Mouse (Mus musculus): ENCODE measurements around the gene Il2rg.
A peak's percentile ranks its signal among the peaks of the same experiment; 100 is the strongest.

Gene Il2rg

DNA sequence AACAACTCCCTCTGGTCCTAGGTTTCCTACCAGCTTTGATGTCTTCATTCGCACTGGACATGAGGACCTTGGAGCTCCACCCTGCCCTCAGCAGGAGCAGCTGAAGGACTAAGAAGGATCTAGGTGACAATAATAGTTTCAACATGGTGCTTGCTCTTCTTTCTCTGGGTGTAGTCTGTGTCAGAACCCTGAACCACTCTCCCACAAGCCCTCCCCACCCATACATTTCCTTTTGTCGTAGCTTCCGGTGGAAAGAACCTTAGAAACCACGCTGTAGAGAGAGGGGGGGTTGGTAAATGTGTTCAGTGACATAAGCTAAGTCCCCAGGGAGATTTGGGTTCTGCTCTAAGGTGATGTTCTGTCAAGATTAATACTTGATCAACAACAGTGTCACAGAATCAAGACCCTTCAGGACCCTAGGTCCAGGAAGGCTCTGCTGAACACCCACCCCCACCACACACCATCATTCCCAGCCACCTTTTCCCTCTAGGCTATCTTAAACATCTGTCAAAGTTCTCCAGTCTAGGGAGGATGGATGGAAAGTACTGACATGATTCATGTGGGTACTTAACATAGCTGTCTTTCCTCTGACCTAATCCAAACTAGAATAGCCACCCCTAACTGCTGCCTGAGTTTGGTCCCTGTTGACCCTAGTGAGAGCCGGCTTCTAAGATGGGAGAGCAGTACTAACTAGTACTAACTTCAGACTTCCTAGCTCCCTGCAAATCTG, at the start of gene Il2rg:
Il2rg (minus strand) TSS at position 231 of the 730 bp plus-strand sequence.
- peak; percentile 58 for DNase-seq

DNA sequence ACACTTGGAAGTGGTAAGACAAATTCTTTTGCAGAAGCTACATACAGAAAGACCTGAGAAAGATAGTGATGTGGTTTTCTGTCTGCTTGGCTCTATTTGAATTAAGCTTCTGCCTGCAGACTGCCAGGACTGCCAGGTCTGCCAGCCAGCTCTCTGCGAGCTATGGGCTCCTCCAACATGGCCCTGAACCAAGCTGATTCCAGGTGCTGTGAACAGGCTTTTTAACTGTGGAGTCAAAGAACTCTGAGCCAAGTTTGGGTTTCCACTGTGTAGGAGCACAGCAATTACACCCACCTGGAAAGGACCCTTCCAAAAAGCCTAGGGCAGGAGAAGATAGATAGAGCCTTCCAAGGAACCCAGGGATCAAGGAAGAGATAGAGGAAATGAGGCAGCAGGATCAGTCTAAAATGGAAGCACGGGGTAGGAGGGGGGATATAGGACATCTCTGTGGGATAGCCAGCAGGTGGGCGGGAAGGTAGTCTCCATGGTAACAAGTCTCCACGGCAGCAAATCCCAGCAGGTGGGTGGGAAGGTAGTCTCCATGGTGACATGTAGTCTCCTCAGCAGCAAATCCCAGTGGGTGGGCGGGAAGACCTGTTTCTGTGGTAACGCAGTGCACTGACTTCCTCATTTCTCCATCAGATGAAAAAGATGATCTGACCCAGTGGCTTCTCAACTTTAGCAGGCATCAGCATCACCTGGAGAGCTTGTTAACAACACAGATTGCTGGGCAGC, 45.7 kb upstream of the Il2rg start:
- DNase-seq: no peak

DNA sequence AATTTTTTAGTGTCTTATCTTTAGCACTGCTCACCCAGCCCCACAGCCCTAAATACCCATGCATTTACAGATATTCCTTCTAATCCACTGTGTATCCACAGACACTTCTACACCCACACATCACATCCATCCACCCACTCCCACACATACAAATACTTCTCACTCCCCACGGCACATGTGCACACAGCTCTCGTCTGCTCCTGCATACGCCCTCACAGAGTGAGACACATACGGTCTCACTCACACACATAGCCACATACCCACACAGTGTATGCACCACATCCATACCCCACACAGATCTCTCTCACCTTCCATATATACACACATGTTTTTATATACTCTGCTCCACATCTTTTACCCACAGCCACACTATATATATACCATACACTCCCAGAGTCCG, 41.2 kb upstream of the Il2rg start:
- DNase-seq: no peak

DNA sequence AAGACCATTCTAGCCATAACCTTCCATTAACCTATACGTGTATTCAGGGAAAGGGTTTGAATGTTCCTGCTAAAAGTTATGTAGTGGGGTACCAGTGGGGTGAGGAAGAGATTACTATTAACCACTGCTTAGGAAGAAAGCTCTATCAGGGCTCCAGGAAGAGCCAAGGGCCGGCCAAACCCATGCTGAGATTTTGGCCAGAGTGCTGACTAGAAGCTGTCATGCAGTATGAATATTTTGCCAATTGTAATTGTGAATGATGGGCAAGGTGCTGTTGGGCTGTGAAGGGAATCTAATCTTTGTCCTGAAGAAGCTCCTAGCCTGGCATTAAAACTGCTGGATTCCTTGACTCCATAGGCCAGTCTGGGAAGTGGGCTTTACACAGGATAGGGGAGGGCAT, 36.6 kb upstream of the Il2rg start:
- DNase-seq: no peak

DNA sequence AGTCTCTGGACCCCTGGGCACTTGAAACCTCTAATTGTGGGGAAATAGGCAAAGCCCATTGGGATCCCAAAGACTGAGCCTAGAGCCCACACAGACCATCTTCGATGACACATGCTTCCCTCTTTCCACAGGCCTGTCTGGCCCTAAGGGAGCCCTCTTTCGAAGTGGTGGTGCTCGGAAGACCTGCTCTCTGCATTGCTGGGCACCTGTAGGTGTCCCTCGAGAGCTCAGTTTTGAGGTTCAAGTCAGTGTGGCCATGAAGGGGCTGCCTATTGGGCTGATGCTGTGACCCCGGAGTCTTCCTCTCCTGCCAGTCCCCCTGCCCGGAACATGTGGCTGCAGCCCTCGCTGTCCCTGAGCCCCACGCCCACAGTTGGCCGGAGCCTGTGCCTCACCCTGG, 33.6 kb upstream of the Il2rg start:
- DNase-seq: no peak

DNA sequence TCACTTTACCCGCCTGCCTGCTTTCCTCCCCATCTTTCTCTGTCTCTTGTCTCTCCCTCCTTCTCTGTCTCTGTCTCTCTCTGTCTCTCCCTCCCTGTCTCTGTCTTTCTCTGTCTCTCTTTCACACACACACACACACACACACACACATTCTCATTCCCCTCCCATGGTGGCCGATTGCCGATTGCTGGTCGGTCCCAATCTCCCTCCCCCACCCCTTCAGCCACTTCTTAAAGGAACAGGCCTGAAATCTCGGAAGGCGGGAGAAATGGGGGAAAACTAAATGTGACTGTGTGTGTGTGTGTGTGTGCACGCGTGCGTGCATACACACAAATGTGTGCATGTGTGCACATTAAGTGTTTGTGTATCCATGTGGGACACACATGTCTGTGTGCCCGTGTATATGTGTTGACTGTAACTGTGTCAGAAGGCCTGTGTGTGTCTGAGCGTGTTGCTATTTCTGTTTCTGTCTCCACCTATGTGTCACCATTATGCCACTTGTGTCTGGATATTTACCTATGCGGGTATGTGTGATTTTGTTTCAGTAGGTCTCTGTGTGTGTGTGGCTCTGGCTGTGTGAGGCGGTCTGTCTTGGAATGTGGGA, 32.5 kb upstream of the Il2rg start:
- no peak for DNase-seq

DNA sequence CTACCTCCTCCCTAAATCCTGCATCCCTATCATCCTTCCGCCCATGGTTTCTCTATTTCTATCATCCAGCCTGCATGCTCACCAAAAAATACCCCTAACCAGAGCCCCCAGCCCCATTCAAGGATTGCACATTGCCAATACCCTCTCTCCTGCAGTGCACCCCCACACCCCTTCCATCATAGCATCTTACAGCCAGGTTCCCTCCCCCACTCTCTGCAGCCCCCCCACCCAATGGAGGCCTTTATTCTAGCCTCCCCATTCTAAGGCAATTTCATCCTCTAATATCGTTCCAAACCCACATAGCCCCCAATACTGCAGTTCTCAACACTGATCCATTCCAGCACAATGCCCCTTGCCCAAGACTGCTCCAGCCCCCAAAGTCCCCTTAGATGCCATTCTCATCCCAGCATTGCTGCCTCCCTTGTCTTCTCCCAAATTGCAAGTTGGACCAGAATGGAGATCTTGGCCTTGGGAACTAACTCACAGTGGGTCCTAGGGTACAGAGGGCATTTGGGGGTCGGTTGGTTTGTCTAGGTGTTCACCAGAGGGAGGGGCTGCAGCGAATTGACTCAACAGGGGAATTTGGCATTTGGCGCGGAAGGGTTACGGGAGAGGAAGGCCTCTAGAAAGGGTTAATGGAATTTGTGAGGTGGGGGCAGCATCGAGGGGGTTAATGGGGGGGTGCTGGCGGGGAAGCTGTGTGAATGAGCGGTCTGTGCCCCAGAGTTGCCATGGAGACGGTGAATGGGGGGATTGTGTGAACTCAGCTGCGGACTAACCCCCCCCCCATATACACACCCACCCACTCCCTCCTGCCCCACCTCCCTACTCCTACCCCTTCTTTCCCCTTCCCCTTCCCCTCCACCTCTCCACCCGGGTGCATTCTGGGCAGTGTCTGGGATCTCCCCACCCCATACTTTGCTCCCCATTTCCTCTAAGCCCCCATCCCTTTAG, 31.7 kb upstream of the Il2rg start:
- DNase-seq: no peak

DNA sequence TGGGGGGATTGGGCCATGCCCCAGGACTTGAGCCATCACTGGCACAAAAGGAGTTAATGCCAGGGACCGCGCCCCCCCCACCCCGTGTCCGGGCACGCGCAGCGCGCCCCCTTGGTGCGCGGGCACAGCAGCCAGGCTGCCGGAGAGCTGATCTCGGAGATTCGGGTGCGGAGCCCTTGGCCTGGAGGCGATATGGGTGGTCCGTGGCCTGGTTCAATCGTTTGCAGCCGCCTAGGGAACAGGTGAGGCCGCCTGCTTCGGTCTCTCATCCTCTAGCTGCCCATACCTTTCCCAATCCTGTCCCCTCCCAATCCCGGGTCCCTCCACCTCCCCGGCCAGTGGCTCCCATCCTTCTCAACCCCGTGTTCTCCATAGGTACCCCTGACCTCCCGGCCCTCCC, 31.0 kb upstream of the Il2rg start, which contains the start of gene Nlgn3:
Nlgn3 (plus strand) TSS at position 114 of the 400 bp plus-strand sequence.
- DNase-seq: no peak

DNA sequence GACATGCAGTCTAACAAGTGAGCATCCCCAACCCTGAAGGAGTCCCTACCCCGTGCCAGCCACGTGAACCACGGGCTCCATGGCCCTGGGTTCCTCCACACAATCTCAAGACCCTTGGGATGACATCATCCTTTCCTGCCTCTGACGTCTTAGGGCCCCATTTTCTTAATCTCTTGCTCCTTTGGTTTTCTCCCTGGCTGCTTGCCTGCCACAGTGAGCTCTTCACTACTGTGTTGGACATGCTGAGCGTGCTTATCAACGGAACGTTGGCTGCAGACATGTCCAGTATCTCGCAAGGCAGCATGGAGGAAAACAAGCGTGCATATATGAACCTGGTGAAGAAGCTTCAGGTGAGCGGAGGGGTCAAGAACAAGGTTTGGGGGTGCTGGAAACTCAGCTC, 22.1 kb upstream of the Il2rg start:
- no peak for DNase-seq

DNA sequence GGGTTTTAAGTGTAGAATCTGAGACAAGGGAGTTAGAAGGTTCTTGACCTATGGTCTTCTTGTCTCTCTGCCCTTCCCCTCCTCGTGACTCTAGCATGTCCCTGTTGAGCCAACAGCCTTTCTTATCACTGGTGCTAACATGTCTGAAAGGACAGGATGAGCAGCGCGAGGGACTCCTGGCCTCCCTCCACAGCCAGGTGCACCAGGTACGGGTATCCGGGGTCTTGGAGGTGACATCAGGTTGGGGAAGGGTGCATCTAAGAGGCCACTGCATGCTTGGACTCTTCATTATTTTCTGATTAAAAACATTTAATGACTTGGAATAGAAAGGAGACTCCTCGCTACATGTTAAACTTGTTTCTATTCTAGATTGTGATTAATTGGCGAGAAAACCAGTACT, 21.0 kb upstream of the Il2rg start:
- DNase-seq: no peak

DNA sequence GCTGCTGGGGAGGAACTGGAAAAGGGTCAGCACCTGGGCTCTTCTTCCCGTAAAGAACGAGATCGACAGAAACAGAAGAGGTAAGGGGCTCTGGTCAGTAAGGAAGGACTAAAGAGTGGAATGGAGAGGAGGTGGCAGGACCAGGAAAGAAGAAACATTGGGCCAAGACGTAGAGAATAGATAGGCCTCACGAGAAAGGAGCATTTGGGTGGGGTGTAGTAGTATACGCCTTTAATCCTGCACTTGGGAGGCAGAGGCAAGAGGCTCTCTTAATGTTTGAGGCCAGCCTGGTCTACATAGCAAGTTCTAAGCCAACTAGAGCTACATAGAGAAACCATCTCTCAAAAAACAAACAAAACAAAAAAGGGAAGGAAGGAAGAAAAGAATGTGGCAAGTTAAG, 20.4 kb upstream of the Il2rg start:
- no peak for DNase-seq

DNA sequence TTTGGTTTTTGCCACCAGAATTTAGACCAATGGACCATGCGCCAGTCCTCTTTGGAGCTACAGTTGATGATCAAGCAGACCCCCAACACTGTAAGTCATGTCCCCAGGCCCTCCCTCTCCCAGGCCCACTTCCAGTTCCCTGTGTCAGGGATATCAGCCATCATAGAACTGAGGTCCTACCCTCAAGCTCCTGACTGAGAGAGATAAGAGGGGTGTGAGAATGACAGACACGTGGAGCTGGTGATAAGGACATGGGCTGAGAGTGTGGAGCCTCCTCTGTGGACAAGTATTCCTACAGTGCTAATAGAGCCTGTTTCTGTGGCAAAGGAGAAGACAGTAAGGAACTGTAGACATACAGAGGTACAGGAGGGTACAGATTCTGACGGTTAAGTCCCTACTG, 19.5 kb upstream of the Il2rg start:
- no peak for DNase-seq

DNA sequence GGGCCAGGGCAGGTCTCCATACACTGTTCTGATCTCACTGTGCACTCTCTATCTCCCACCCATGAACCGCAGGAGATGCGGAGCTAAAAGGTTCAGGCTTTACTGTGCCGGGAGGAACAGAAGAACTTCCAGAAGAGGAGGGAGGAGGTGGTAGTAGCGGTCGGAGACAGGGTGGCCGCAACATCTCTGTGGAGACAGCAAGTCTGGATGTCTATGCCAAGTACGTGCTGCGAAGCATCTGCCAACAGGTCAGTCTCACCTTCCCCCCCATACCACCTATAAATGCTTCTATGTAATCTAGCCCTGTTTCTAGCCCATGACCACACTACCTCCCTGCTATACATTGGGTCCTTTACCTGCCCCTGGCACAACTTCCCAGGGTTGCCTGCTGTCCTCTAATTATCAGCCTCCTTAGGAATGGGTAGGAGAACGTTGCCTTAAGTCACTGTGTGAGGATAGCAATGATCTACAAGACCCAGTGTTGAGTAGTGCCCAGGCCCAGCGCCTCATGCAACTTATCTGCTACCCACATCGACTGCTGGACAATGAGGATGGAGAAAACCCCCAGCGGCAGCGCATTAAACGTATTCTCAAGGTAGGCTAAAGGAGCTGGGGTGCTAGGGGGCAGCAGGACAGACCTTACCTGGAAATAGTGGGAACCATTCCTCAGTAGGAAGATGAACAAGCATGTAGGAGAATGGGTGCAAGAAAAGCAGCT, 18.1 kb upstream of the Il2rg start:
- no peak for DNase-seq

DNA sequence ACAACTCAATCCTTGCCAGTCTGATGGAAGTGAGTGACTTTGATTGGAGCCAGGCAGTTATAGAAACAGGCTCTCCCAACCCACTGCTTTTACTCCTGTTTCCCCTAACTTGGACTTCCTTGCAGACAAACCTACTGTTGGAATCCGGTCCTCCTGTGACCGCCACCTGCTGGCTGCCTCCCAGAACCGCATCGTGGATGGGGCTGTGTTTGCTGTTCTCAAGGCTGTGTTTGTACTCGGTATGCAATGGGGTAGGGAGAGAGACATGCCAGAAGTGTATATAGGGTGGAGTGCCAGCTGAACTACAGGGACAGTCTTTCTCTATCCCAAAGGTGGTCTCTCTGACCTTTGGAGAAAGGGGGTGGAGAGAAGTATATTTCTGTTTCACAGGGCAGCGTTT, 17.5 kb upstream of the Il2rg start:
- peak; percentile 71 for DNase-seq

DNA sequence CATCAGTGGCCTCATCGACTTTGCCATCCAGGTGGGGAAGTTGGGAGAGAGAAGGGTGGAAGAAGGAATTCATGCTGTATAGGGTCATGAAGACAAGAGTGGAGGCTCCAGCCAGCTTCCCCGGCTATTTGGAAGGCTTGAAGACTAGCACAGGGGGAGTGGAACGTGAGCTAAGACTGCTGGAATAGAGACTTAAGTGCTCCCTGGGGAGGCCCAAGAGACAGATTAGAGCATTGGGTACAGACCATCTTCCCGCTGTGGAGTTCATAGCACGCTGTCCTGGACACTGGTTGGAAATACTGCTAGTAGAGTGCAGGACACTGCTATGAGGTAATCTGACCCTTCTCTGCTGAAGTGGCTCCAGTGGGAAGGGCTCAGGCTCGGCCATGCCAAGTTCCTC, 14.8 kb upstream of the Il2rg start:
- no peak for DNase-seq

DNA sequence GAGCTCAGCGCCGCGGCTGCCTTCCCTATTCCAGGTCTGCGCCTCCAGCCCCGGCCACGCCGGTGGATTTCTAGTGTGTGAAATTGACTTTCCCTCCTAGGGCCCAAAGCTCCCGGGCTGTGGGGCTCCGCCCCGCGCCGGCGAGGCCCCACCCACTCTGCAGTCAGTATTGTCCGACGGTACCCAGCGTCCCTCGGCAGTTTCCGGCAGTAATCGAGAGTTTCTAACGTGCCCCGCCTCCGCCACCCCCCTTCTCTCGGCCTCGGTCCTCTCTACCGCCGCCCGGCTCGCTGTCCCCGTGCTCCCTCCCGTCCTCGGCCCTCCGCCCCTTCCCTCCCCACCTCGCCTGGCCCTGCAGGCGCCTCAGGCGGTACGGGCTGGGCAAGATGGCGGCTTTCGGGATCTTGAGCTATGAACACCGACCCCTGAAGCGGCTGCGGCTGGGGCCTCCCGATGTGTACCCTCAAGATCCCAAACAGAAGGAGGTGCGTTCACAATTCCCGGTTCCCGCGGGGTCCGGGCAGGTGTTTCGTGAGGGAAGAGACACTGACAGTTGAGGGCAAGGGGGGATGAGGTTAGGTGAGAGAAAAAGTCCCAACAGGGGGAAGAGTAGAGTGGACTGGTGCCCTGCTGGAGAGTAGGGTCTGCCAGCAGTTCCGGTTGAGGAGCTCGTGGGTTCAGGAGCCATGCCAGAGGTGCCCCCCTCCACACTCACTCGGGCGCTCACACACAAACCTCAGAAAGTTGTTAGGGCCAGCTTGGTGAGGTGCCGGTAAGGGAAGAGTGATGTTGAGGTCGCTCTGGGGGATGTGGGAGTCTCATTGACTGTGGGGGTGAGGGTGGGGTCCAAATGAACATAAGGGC, 6.1 kb upstream of the Il2rg start, which contains the start of gene Med12:
Med12 (plus strand) TSS at position 156 of the 864 bp plus-strand sequence.
- DNase-seq: peak; percentile 95

DNA sequence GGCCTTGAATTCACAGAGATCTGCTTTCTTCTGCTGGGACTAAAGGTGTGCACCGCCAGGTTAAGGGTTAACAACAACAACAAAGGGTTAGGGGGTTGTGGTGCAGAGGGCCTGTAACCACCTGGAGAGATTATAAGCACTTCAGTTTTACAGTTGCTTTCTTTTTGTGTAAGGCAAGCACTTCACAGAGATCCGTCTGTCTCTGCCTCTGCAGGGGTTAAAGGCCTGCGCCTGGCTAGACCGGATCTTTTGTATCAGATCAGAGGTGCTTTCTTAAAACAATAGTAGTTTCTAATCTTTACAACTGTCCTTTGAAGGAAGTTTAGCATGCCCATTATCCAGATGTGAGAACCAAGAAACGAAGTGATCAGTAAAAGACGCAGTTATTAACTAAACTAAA, 5.4 kb upstream of the Il2rg start:
- no peak for DNase-seq

DNA sequence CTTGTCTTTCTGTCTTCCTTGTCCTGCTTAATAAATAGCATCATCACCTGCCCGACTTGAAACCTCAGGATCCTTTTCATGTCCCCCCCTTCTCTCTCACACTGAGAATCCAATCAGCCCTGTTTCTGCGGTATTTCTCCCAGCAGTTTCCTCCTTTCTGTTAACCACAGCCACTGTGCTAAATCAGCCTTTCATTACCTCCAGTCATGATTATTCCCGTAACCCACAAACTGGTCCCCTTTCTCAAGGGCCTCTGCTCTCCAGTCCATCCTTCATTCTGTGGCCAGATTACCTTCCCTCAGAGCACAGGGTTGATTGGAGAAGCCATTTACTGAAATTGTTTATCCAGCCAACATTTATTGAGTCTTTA, 685 bp upstream of the Il2rg start, which contains the start of gene Gm20489:
Gm20489 (minus strand) TSS at position 269 of the 370 bp plus-strand sequence.
- DNase-seq: no peak

DNA sequence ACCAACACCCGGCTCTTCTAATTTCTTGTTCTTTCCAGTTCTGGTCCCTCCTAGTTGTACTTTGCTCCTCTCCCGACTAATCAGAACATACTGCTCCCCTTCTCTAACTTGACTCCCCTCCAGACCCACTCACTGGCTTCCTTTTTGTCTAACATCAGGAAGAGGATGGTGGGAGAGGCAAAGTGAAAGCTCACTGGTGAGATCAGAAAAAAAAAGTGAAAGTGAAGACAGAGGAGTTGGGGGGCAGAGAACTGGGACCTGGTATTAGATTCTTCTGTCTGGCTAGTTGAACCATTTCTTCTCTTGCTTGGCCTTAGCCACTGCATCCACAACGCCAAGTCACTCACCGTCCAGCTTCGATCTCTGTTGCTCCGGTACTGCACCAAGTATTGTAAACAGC, 1.4 kb downstream of the Il2rg start:
- no peak for DNase-seq

DNA sequence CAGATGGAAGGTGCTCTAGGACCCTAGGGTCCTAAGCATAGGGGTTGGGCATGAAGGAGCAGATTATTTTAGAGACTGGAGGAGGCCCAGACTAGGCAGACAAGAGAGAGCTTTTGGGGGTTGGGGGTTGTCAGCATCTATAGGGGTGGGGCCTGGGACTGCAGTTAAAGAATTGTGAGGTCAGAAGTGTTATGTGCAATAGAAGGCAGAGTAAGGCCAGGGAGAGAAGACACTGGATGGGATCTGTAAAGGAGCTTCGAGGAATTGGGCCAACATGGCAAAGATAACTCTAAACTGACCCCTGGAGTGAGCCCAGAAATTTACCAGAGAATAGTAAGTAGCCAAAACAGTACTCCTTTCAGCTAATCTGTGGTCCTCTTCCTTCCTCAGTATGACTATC, 4.2 kb downstream of the Il2rg start, which contains the start of gene Gm614:
Gm614 (minus strand) TSS at position 101 of the 400 bp plus-strand sequence.
- DNase-seq: no peak

Measured in lung, postnatal 36 days (tissue).